Mouse (Mus musculus) frontal cortex, postnatal 36 days (tissue): Measurements from ENCODE around the gene Prkcb.

ENCODE experiments used
- DNase-seq, 2 experiments: peaks; one replicate each; pipeline ENCODE4 v3.0.0; 2022; ENCODE audit warnings: low spot score in 2 of 2

Prkcb gene

GRCm38 (mm10) chr7:122520850-122521638 lies 232.5 kb downstream of the Prkcb start:
- DNase-seq = no peak

DNA sequence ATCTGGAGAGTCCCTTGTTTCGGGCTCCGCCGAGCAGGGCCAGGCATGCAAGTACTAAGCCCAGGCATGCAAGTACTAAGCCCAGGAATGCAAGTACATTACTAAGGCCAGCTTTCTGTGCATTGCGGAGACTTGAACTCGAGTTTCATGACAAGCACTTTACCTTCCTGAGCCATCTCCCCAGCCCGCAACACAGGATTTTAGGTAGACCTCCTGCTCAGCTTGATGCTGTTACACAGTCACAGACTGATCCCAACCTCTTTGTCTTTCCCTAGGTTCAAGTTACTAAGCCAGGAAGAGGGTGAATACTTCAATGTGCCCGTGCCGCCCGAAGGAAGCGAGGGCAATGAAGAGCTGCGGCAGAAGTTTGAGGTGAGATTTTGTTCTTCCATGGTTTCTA lies 239.7 kb downstream of the Prkcb start:
- DNase-seq = no peak

DNA sequence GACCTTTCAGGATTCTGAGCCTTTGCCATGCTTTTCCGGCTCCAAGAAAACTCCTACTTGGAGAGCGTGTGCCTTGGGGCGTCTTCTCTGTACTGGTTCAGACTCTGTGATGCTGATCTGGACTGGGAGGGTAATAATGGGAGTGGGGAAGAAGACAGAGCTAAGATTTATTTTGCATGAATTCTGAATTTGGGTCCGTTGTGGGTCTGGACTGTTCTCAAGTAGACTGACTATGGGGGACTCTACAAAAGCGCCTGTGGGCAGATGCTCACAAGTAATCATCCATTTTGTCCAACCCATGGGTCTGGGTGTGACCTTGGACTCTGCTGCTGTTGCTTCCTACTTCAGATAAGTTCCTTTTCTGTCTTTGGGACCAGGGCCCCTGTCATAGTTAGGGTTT lies 240.1 kb downstream of the Prkcb start:
- DNase-seq = no peak

DNA sequence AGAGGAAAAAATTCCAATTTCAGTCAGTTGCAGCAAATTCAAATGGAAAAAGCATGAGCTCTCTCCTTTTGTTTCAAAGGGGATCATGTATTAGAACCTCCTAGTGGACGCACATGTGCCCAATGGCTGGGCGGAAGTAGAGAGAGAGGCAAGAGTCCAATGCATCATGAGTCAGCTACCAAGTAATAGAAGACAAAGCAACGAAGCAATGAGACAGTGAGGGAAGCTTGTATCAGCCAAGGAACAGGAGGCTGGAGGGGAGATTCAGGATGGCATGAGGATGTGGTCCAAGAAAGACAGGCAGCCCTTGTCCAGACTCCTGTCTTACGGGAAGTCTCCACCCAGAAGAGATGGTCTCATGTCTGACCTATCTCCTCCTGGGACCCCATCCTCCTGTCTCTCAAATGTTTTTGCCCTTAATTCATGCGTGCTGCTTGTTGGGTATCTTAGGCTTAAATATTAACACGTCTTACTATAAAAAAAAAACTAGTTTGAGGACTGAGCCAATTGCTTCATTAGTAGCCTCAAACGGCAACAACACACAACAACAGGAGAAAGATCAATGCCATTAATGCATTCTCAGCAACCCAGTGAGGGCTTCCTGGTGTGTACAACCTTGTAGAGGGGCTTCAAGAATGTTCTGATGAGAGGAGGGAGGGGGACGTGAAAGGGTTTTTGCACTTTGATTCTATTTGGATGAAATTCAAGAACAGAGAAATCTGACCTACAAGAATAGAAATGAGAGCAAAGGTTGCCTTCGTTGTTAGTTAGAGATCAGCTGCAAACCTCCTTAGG lies 245.2 kb downstream of the Prkcb start:
- DNase-seq = no peak

DNA sequence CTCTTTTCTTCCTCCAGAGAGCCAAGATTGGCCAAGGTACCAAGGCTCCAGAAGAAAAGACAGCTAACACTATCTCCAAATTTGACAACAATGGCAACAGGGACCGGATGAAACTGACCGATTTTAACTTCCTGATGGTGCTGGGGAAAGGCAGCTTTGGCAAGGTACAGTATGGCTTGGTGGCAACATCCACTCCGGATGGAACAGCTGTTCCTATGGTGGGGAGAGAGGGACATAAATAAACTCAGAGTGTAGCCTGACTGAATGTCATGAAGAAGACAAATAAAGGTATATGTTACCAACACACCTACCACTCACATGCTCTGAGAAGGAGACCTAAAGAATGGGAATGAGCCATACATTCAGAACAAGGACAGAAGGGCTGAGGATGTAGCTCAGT lies 256.1 kb downstream of the Prkcb start:
- no peak for DNase-seq

GRCm38 (mm10) chr7:122556575-122557140 lies 268.1 kb downstream of the Prkcb start:
- no peak for DNase-seq

- DNase-seq = no peak
Observed at GRCm38 (mm10) chr7:122558085-122558811, 269.7 kb downstream of the Prkcb start.

GRCm38 (mm10) chr7:122558912-122559311 lies 270.4 kb downstream of the Prkcb start:
- no peak for DNase-seq

DNA sequence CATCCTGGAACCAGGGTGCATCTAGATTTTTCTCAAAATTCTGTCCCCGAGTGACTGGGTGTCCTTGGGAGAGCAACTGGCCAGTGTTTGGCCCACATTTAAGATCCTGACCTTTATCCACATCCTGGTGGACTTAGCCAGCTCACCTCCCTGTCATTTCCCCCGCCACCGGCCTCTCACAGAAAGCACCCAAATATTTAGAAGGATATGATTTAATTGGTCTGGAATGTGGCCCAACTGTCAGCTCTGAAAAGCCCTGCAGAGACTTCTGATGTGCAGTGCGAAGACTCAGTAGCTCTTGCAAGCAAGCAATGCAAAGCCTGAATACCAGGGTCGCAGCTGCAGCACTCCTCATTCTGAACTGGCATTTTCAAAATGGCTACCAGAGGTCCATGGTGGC lies 274.0 kb downstream of the Prkcb start:
- no peak for DNase-seq

DNA sequence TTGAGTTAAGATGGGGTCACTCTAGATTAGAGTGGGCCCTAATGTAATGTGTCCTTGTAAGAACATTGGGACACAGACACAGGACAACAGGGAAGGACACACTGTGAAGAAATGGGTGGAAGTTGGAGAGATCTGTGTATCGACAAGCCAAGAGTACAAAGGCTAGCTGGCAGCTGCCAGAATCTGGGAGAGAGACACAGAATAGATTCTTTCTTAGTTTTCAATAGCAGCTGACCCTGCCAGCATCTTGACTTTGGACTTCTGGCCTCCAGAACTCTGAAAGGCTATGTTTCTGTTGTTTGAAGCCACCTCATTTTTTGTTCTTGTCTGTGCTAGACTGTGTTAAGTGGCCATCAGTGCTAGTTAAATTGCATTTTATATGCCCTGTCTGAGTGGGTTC lies 276.8 kb downstream of the Prkcb start:
- no peak for DNase-seq

GRCm38 (mm10) chr7:122566011-122566410 lies 277.5 kb downstream of the Prkcb start:
- no peak for DNase-seq

DNA sequence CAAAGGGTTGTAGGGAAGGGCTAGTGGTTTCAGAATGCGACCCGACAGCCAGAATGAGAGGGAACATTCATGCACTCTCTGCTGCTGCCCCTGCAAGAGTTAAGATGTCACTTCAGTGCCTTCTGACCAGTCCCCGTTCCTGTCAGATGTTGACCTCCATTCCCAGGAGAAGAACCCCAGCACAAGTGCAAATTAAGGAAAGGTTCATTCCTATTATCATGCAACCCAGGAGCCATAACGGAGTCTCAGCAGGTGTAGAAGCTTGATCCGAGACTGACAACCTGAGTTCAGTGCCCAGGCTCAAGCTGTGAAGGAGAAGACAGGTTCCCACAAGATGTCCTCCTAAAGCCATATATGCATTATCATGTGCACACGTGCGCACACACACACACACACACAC lies 280.2 kb downstream of the Prkcb start:
- no peak for DNase-seq

DNA sequence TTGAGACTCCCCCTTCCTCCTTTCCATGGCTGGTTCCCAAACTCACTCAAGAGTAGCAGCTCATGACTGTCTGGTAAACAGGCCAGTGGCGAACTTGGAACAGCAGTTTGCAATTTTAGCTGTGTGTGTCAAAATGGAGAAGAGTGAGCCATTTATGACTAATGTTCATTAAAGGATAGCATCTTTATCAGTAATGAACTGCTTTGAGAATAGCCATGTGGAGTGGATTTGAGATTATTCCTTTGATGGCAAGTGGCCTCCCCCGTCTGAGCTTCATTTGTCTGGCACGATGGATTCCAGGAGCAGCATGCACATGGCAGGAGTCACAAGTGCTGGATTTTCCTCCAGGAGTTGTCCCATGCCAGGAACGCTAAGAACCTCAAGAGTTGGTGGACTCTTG lies 281.9 kb downstream of the Prkcb start:
- DNase-seq = no peak

GRCm38 (mm10) chr7:122573101-122573635 lies 284.6 kb downstream of the Prkcb start:
- DNase-seq = no peak

GRCm38 (mm10) chr7:122574418-122574817 lies 285.9 kb downstream of the Prkcb start:
- DNase-seq = peak in 1 of 2 experiments; percentile 39

- no peak for DNase-seq
Observed at GRCm38 (mm10) chr7:122575056-122575455, 286.5 kb downstream of the Prkcb start.

DNA sequence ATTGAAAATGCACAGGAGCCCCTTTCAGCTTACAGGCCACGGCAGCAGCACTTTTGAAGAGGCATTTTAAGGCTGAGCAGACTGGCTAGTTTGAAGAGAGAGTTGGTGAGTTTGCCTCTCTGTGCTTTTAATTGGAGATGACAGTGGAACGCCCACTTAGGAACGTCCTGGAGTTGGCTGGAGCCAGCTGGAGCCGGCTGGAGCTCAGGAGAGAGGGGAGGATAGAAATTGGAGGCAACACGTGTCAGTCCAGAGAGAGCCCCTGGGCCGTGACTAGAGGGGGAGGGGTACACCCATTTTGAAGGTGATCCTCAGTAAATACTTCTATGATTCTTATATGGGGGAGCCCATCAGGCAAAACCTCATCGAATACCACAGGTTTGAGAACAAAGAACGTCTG lies 287.0 kb downstream of the Prkcb start:
- peak in 1 of 2 experiments; percentile 69 for DNase-seq

DNA sequence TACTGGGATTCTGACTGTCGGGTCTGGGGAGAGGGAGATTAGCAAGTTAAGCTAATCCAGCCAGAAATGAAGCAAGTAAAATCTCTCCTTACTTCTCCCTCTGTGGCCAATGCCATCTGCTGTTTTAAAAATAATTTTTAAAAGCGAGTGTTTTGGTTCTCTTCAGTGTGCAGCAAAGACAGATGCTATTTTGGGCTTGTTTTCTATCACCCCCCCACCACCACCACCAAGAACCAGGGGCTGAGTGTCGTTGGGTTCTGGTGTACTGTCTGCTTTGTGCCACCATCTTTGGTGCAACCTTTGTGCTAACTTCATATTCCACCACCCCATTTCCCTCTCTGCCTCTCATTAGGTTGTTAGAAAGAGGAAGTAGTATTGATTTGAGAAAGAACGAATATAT lies 289.0 kb downstream of the Prkcb start:
- peak in 1 of 2 experiments; percentile 41 for DNase-seq

DNA sequence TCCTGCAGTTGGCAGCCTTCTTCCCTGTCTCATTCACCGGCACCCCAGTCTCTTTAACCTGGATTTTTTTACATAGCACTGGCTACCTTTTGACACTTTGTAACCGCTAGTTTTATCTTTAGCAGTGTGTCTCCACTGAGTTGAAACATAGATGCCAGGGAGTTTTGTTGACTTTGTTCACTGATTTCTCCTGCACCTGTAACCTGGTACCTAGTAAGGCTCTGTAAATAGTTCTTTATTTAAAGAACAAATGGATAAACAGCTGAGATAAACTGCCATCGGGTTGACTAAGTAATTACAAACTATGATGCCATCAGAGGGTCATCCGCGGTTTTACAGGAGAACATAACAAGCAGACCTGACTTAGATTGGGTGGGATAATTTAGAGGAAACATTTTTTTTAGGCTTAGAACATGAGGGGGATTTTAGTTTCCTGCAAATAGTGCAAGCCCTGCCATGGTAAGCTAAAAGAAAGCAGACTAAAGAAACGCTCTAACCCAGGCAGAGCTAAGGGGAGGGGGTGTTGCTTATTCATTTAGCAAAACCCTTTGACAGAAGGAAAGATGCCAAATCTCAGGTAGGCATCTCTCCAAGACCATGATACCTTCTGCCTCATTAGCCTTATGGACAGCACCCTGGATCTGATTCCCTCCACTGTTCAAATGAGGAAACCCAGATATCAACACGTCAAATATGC lies 291.1 kb downstream of the Prkcb start:
- DNase-seq = no peak

DNA sequence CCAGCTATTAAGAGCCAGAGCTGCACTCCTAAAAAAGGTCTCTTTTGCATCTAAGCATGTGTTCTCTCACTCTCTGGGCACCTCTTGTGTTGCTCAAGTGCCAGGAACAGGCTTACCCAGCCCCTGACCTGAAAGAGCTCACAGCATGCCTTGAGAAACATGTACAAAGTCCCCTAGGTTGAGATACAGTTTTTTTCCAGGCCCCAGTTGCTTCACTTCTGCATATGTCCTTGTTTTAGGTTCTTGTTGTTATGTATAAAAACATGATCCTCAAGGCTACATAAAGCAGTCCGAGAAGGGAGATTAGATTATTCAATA lies 291.6 kb downstream of the Prkcb start:
- DNase-seq = no peak

DNA sequence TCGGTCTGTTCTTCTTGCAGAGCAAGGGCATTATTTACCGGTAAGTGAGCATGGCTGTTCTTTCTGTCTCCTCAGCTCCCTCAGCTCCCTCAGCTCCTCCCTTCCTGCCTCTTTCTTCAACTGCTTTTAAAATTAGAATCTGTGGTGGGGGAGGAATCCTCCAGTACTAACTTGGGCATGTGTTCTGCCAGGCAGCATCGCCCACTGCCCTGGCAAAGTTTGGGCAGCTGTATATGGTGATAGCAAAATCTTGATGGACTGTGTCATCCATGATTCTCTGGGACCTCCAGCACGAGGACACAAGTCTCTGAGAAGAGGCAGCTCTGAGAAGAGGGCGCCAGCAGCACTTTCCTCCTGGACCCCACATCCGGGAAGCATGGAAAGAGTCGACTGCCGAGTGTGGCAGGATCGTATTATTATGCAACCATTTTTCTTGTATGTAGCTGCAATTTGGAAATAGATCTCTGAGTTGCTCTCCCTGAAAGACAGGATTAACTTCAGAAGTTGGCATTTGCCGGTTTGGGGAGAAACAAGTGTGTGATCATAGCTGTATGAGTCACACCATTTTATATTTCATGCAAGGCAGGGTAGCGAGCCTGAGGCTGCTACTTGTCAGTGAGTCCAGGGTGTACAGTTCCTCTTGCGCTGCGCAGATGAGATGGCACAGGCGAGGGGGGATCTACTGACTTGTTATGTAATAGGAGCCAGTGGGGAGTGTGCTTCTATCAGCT lies 296.0 kb downstream of the Prkcb start:
- DNase-seq = peak; percentile 80 to 91
